Mouse (Mus musculus): ENCODE data around the gene Spon1. TPM values are rescaled to one million over a fixed set of nuclear protein-coding genes. Genes with fewer than 3 reads are reported as not detected.

The Spon1 gene
- polyA plus RNA-seq, 1 experiment from 2014 or later = 7.1 TPM

DNA sequence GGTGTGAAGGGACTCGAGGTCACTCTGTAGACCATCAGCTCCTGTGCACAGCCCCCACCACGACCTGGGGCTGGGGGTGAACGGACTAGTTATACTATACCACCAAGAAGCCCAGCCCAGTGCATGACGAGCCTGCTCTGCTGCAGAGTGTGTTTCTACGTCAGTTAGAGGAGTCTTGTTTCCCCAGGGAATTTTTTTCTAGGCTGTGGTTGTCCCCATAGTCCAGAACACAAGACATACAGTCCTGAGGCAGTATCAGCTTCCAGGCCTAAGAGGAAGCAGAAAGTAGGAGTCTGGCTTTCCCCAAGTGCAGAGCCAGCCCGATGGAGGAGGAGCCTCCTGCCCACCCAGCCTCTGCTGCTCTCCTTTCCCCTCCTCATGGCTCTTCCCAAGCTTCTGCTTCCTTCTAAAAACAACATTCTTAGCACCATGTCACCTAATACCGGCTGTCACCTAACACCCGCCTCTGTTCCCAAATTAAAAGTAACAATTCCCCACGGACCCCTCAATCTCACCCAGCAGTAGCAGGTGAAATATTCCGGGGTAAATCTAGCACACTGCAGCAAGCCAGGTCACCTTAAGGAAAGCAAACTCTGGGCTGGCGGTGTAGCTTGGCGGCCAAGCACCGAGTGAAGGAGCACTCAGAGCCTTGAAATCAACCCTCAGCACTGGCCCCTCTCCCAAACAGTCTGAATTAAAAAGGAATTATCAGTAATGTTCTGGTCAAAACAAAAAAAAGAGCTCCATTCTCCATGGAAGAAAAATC is 306.2 kb downstream of the Spon1 start:
- Histone ChIP-seq H3K9ac (no peak overlapping the region), H3K27ac (no peak overlapping the region), H3K4me2 (no peak overlapping the region), H3K4me3 (no peak overlapping the region), H3K9me3 (replicated peaks) (no peaks in the 10 kb centered on the region), H3K36me3 (ENCODE audit: poor library complexity, severe bottlenecking) (no peaks in the 10 kb centered on the region), H3K27me3 (no peaks in the 10 kb centered on the region), H3K4me1 (peaks cover 9% of the 10 kb centered on the region; the same call in 1 of the 2 replicates)
- 49% methylated on average over 13 of the region's 13 CpGs for WGBS
- ATAC-seq = no peak

GRCm38 (mm10) chr7:114074133-114074532 is 308.3 kb downstream of the Spon1 start:
- H3K4me1 ChIP-seq = peaks cover 9% of the 10 kb centered on the region; the same call in 1 of the 2 replicates
- no peak overlapping the region for H3K4me2 ChIP-seq
- ATAC-seq = no peak
- no peaks in the 10 kb centered on the region for H3K27me3 ChIP-seq
- H3K9ac ChIP-seq = no peak overlapping the region
- H3K36me3 ChIP-seq (ENCODE audit: poor library complexity, severe bottlenecking) = no peaks in the 10 kb centered on the region
- H3K9me3 ChIP-seq (replicated peaks) = no peaks in the 10 kb centered on the region
- no peak overlapping the region for H3K4me3 ChIP-seq
- WGBS = 81% methylated on average over 7 of the region's 7 CpGs
- no peak overlapping the region for H3K27ac ChIP-seq

DNA sequence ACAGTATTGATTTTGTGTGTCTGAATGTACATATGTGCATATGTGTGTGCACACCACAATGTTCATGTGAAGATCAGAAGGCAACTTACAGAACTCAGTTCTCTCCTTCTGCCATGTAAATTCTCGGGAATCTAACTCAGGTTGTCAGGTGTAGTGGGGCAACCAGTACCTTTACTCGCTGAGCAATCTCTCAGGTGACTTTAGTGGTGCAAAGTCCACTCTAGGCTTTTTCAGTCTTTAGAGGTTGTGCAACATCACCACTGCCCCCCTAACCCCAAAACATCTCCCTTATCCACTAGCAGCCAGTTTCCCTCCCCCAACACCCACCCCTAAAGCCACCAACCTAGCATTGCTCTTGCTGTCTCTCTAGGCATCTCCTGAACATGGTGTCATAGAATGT is 308.8 kb downstream of the Spon1 start:
- Histone ChIP-seq H3K27me3 (no peaks in the 10 kb centered on the region), H3K27ac (no peak overlapping the region), H3K9ac (no peak overlapping the region), H3K36me3 (ENCODE audit: poor library complexity, severe bottlenecking) (no peaks in the 10 kb centered on the region), H3K9me3 (replicated peaks) (no peaks in the 10 kb centered on the region), H3K4me2 (no peak overlapping the region), H3K4me3 (no peak overlapping the region), H3K4me1 (peaks cover 9% of the 10 kb centered on the region; the same call in 1 of the 2 replicates)
- WGBS = 82% methylated on average over 2 of the region's 2 CpGs
- no peak for ATAC-seq

DNA sequence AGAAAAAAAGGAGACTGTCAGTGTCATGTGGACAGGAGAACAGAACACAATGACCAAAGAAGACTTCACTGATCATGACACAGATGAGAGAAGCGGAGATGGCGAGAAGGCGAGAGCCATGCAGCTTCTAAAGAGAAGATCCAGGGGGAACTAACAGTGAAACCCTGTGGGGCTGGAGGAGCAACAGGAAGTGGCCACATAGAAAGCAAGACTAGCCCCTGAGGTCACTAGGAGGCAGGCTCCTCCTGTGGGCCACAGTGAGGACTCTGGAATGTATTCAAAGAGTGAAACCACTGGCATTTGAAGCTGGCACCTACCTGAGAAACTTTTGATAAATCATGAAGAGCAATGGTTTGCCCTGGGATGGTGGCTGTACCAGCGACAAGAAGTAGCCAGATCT is 313.5 kb downstream of the Spon1 start:
- Histone ChIP-seq H3K27ac (no peak overlapping the region), H3K4me3 (no peak overlapping the region), H3K36me3 (ENCODE audit: poor library complexity, severe bottlenecking) (no peaks in the 10 kb centered on the region), H3K4me2 (no peak overlapping the region), H3K27me3 (no peaks in the 10 kb centered on the region), H3K4me1 (no peaks in the 10 kb centered on the region), H3K9ac (no peak overlapping the region), H3K9me3 (replicated peaks) (no peaks in the 10 kb centered on the region)
- ATAC-seq = no peak
- 92% methylated on average over 4 of the region's 4 CpGs for WGBS

- no peak overlapping the region for H3K9ac ChIP-seq
- WGBS = 95% methylated on average over 5 of the region's 5 CpGs
- no peaks in the 10 kb centered on the region for H3K36me3 ChIP-seq (ENCODE audit: poor library complexity, severe bottlenecking)
- no peaks in the 10 kb centered on the region for H3K9me3 ChIP-seq (replicated peaks)
- H3K27ac ChIP-seq = no peak overlapping the region
- no peak overlapping the region for H3K4me3 ChIP-seq
- no peak overlapping the region for H3K4me2 ChIP-seq
- ATAC-seq = no peak
- H3K4me1 ChIP-seq = no peaks in the 10 kb centered on the region
- H3K27me3 ChIP-seq = no peaks in the 10 kb centered on the region
These were observed 314.5 kb downstream of the Spon1 start for GRCm38 (mm10) chr7:114080250-114080649.

DNA sequence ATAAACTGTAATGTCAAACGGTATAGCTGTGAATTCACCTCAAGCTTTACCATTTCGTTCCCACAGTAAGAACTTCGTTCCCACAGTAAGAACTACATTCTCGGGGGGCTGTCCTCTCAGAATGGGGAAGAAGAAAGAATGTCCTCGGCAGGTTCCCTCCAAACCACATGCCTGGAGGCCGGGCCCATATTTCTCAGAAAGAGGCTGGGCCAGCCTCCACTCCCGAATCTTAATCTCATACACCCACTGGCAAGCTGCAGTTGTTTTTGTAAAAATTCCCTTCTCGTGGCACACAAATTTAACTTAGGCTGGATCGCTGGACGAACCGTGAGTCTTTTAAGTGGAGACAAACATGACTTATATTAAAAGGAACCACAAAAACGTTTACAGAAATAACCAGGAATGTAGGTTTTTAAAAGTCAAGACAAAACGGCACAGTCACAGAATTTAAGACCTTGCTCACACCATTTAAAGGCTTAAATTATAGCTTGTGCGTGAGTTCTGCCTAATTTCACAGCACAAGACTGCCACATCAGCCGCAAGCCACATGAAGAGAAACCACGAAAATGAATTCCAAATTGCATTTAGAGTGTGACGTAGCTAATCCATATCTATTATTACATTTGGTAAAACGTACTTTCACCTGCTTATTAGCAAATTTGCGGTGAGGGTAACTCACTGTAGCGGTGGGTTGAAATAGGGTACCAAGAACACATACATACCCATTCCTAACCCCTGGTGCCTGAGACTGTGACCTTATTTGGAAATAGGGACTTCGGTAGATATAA is 316.0 kb downstream of the Spon1 start:
- Histone ChIP-seq H3K4me3 (no peak overlapping the region), H3K36me3 (ENCODE audit: poor library complexity, severe bottlenecking) (no peaks in the 10 kb centered on the region), H3K27me3 (no peaks in the 10 kb centered on the region), H3K9me3 (replicated peaks) (no peaks in the 10 kb centered on the region), H3K27ac (no peak overlapping the region), H3K4me2 (no peak overlapping the region), H3K9ac (no peak overlapping the region), H3K4me1 (peaks cover 1% of the 10 kb centered on the region; the same call in 1 of the 2 replicates)
- WGBS = 85% methylated on average over 21 of the region's 21 CpGs
- ATAC-seq = no peak

GRCm38 (mm10) chr7:114083088-114083487 is 317.3 kb downstream of the Spon1 start:
- no peaks in the 10 kb centered on the region for H3K9me3 ChIP-seq (replicated peaks)
- H3K27ac ChIP-seq = no peak overlapping the region
- no peak overlapping the region for H3K4me3 ChIP-seq
- no peak overlapping the region for H3K4me2 ChIP-seq
- no peaks in the 10 kb centered on the region for H3K27me3 ChIP-seq
- WGBS = no CpG with 5 or more reads among the region's 2 CpGs
- ATAC-seq = no peak
- no peak overlapping the region for H3K9ac ChIP-seq
- H3K36me3 ChIP-seq (ENCODE audit: poor library complexity, severe bottlenecking) = no peaks in the 10 kb centered on the region
- peaks cover 12% of the 10 kb centered on the region for H3K4me1 ChIP-seq

- Histone ChIP-seq H3K4me1 (peaks cover 16% of the 10 kb centered on the region), H3K27me3 (no peaks in the 10 kb centered on the region), H3K9ac (no peak overlapping the region), H3K4me3 (no peak overlapping the region), H3K27ac (no peak overlapping the region), H3K9me3 (replicated peaks) (no peaks in the 10 kb centered on the region), H3K36me3 (ENCODE audit: poor library complexity, severe bottlenecking) (no peaks in the 10 kb centered on the region), H3K4me2 (no peak overlapping the region)
- ATAC-seq = no peak
- 73% methylated on average over 3 of the region's 3 CpGs for WGBS
These were observed 318.0 kb downstream of the Spon1 start for GRCm38 (mm10) chr7:114083760-114084159.

- Histone ChIP-seq H3K27ac (no peak overlapping the region), H3K9me3 (replicated peaks) (no peaks in the 10 kb centered on the region), H3K4me3 (no peak overlapping the region), H3K4me1 (peaks cover 16% of the 10 kb centered on the region), H3K36me3 (ENCODE audit: poor library complexity, severe bottlenecking) (no peaks in the 10 kb centered on the region), H3K9ac (no peak overlapping the region), H3K4me2 (no peak overlapping the region), H3K27me3 (no peaks in the 10 kb centered on the region)
- ATAC-seq = no peak
- 85% methylated on average over 6 of the region's 6 CpGs for WGBS
These were observed 320.4 kb downstream of the Spon1 start for GRCm38 (mm10) chr7:114086021-114086710.

DNA sequence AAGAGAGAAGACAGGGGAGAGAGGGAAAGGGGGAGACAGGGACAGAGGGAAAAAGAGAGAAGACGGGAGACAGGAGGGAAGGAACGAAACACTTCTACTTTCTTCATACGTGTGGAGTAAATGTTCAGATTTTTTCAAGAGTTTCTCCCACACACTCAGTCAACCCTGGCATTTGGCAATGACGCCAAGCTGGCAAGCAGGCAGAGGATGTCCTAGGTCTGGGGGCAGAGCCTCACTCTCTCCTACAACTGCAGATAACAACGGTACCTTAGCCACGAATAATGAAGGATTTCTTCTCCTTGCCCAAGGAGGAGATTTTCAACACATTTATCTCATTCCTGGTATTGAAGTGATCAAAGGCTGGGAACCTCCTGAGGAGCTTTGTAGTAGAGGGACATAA is 321.5 kb downstream of the Spon1 start:
- whole genome bisulfite sequencing = 38% methylated on average over 6 of the region's 6 CpGs
- H3K4me2 ChIP-seq = no peak overlapping the region
- ATAC-seq = no peak

GRCm38 (mm10) chr7:114087986-114088385 is 322.2 kb downstream of the Spon1 start:
- Histone ChIP-seq H3K9ac (no peak overlapping the region), H3K4me2 (no peak overlapping the region), H3K4me1 (peaks cover 16% of the 10 kb centered on the region), H3K9me3 (replicated peaks) (no peaks in the 10 kb centered on the region), H3K27ac (no peak overlapping the region), H3K4me3 (no peak overlapping the region), H3K36me3 (ENCODE audit: poor library complexity, severe bottlenecking) (no peaks in the 10 kb centered on the region), H3K27me3 (no peaks in the 10 kb centered on the region)
- WGBS = 4% methylated on average over 11 of the region's 11 CpGs
- ATAC-seq = no peak

More for the DNA sequence above, 321.5 kb downstream of the Spon1 start:
- Histone ChIP-seq H3K9me3 (replicated peaks) (no peaks in the 10 kb centered on the region), H3K4me1 (peaks cover 16% of the 10 kb centered on the region), H3K27me3 (no peaks in the 10 kb centered on the region), H3K27ac (no peak overlapping the region), H3K36me3 (ENCODE audit: poor library complexity, severe bottlenecking) (no peaks in the 10 kb centered on the region), H3K9ac (no peak overlapping the region), H3K4me3 (no peak overlapping the region)

GRCm38 (mm10) chr7:114088918-114089317 is 323.1 kb downstream of the Spon1 start:
- H3K9ac ChIP-seq = no peak overlapping the region
- no peak overlapping the region for H3K27ac ChIP-seq
- peaks cover 23% of the 10 kb centered on the region for H3K4me1 ChIP-seq
- no peaks in the 10 kb centered on the region for H3K27me3 ChIP-seq
- no peak for ATAC-seq
- H3K4me3 ChIP-seq = no peak overlapping the region
- H3K9me3 ChIP-seq (replicated peaks) = no peaks in the 10 kb centered on the region
- H3K4me2 ChIP-seq = no peak overlapping the region
- no peaks in the 10 kb centered on the region for H3K36me3 ChIP-seq (ENCODE audit: poor library complexity, severe bottlenecking)
- 65% methylated on average over 5 of the region's 5 CpGs for WGBS
